ENCODE assay signal across 10 mouse cellular contexts in the genomic region with DNA sequence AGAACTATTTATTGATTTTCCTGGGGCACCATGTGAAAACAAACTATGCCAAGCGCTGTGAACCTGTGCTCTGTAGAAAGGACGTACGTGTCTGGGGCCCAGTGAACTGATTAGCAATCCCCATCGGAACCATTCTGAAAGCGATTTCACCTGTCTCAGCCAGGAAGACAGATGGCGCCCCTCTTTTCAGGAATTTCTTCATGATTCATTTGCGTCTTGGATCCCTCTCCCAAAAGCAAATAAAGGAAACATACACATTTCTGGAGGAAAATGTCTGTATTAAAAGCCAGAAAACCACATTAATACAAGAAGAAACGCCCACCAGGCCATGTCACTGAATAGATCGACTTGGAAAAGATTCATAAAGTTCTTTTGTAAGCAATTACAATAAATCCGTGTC. TPM values are rescaled to one million over a fixed set of nuclear protein-coding genes. Genes with fewer than 3 reads are reported as not detected.
A peak's percentile ranks its signal among the peaks of the same experiment; 100 is the strongest.
DNase-seq lines count a peak whose midpoint lies in the region; ATAC-seq and TF ChIP-seq lines count a peak whose summit lies in the region.
"Had no signal": no experiment of that assay in that cellular context is flagged by ENCODE, and none has a peak within 500 bp of the region (broad histone marks: within the 10 kb centered on the region; RNA-seq: fewer than 3 reads in every experiment).

No protein-coding gene starts in this region.

- no peak for TF ChIP-seq EP300 in stomach, postnatal 0 days (optimal IDR thresholded peaks at IDR 0.05)

- peaks cover 67% of the 10 kb centered on the region for H3K4me1 ChIP-seq in megakaryocyte, embryonic 14.5 days
- peaks cover 12% of the 10 kb centered on the region for H3K4me1 ChIP-seq in limb, embryonic 15.5 days
- H3K4me1 ChIP-seq in stomach, postnatal 0 days (replicated peaks; ENCODE audit: control insufficient read depth, insufficient read depth) = no peaks in the 10 kb centered on the region

- H3K36me3 ChIP-seq in megakaryocyte, embryonic 14.5 days (replicated peaks; ENCODE audit: low read length) = peaks cover 11% of the 10 kb centered on the region
- H3K36me3 ChIP-seq in limb, embryonic 15.5 days = no peaks in the 10 kb centered on the region
- no peaks in the 10 kb centered on the region for H3K36me3 ChIP-seq in stomach, postnatal 0 days (ENCODE audit: control insufficient read depth, insufficient read depth, low read length)
- H3K36me3 ChIP-seq: heart, embryonic 10.5 days had no signal

- peak overlapping the region; percentile 97 for H3K4me2 ChIP-seq in limb, embryonic 15.5 days
- peak overlapping the region; percentile 9; the same call in 1 of the 2 replicates for H3K4me2 ChIP-seq in stomach, postnatal 0 days (replicated peaks; ENCODE audit: low read depth)

- H3K9ac ChIP-seq in limb, embryonic 15.5 days = no peak overlapping the region
- no peak overlapping the region for H3K9ac ChIP-seq in stomach, postnatal 0 days (ENCODE audit: low read length)

- peak; percentile 9 for DNase-seq in cerebellum, adult 8-10 months
- no peak for DNase-seq in cerebellum, adult 11 months
- DNase-seq in stomach, postnatal 0 days (ENCODE audit: low spot score) = no peak
- DNase-seq in layer of hippocampus, adult 9-11 months = no peak
- no peak for DNase-seq in urinary bladder, adult 2 months (ENCODE audit: low spot score)
- DNase-seq: retina, postnatal 1 day had no signal

- H3K27ac ChIP-seq in limb, embryonic 15.5 days = no peak overlapping the region
- no peak overlapping the region for H3K27ac ChIP-seq in stomach, postnatal 0 days (replicated peaks)

- no peaks in the 10 kb centered on the region for H3K9me3 ChIP-seq in megakaryocyte, embryonic 14.5 days
- no peaks in the 10 kb centered on the region for H3K9me3 ChIP-seq in limb, embryonic 15.5 days
- H3K9me3 ChIP-seq in stomach, postnatal 0 days (ENCODE audit: control insufficient read depth, low read length) = no peaks in the 10 kb centered on the region
- H3K9me3 ChIP-seq: heart, embryonic 10.5 days had no signal

- TF ChIP-seq CTCF in stomach, postnatal 0 days (IDR thresholded peaks at IDR 0.05; ENCODE audit: low read depth) = no peak

- peak overlapping the region; percentile 99 for H3K4me3 ChIP-seq in megakaryocyte, embryonic 14.5 days (replicated peaks)
- peak overlapping the region; percentile 80 for H3K4me3 ChIP-seq in limb, embryonic 15.5 days
- H3K4me3 ChIP-seq in stomach, postnatal 0 days (ENCODE audit: low read depth, low read length) = no peak overlapping the region

- 27% methylated on average over 10 of the region's 10 CpGs for WGBS in limb, embryonic 15.5 days
- WGBS in stomach, postnatal 0 days = 27% methylated on average over 10 of the region's 10 CpGs

- no peak for ATAC-seq in megakaryocyte, adult 5-6 weeks (ENCODE audit: poor library complexity, severe bottlenecking)
- ATAC-seq in limb, embryonic 15.5 days (ENCODE audit: insufficient number of reproducible peaks, low FRiP score, low TSS enrichment, low read depth) = no peak
- ATAC-seq in stomach, postnatal 0 days (ENCODE audit: low FRiP score, low TSS enrichment) = no peak

- H3K27me3 ChIP-seq in megakaryocyte, embryonic 14.5 days (replicated peaks) = peaks cover 25% of the 10 kb centered on the region
- peaks cover 34% of the 10 kb centered on the region for H3K27me3 ChIP-seq in limb, embryonic 15.5 days
- no peaks in the 10 kb centered on the region for H3K27me3 ChIP-seq in stomach, postnatal 0 days (ENCODE audit: control insufficient read depth, insufficient read depth, low read length)

RNA-seq across cellular contexts. Expression of a gene that starts 1.8 kb away (rescaled TPM):
- polyA plus RNA-seq in megakaryocyte, embryonic 14.5 days (2012; ENCODE audit: insufficient read depth, low replicate concordance) = 337 and 1,592 TPM in 2 replicates
- 0.22 TPM in 1 of 2 replicates, not detected in the other for total RNA-seq in megakaryocyte, adult 5-6 weeks (2015)
- total RNA-seq in megakaryocyte, adult 5-6 weeks (2017) = not detected in 2 replicates
- polyA plus RNA-seq in limb, embryonic 15.5 days (2015; fragmentation: Nextera tagmentation; extraction: Ambion mirVana) = 13.6 and 18.7 TPM in 2 replicates
- polyA plus RNA-seq in stomach, postnatal 0 days (2015; fragmentation: Nextera tagmentation; extraction: Ambion mirVana) = 15.1 and 16.8 TPM in 2 replicates
- polyA plus RNA-seq in urinary bladder, adult 2 months (2012; rRNA removed) = 20.7 and 22.7 TPM in 2 replicates

RNA-seq across cellular contexts. Expression of a gene that starts 43.0 kb away (rescaled TPM):
- polyA plus RNA-seq in megakaryocyte, embryonic 14.5 days (2012; ENCODE audit: insufficient read depth, low replicate concordance) = 0.91 TPM in 1 of 2 replicates, not detected in the other
- not detected in 2 replicates for total RNA-seq in megakaryocyte, adult 5-6 weeks (2015)
- not detected in 2 replicates for total RNA-seq in megakaryocyte, adult 5-6 weeks (2017)
- 9.7 TPM in 2 replicates for polyA plus RNA-seq in limb, embryonic 15.5 days (2015; fragmentation: Nextera tagmentation; extraction: Ambion mirVana)
- 7.4 and 7.9 TPM in 2 replicates for polyA plus RNA-seq in stomach, postnatal 0 days (2015; fragmentation: Nextera tagmentation; extraction: Ambion mirVana)
- 23.1 and 25.1 TPM in 2 replicates for polyA plus RNA-seq in urinary bladder, adult 2 months (2012; rRNA removed)

Comparison
In these comparisons a context has a peak if more than half of its experiments do, and no peak if none do; other contexts are left out.
1. RNA of a gene that starts 1.8 kb away (polyA plus RNA-seq): 337 to 1,592 TPM in megakaryocyte, embryonic 14.5 days; 20.7 to 22.7 TPM in urinary bladder, adult 2 months, 13.6 to 18.7 TPM in limb, embryonic 15.5 days and 15.1 to 16.8 TPM in stomach, postnatal 0 days; every median in the first group is over 10 times any median in the second.